Mouse (Mus musculus): ENCODE measurements around the gene Rftn2. TPM values are rescaled to one million over a fixed set of nuclear protein-coding genes. Genes with fewer than 3 reads are reported as not detected.
A peak's percentile ranks its signal among the peaks of the same experiment; 100 is the strongest.

Rftn2 gene
- polyA plus RNA-seq, 1 experiment from 2014 or later, result 15.5 TPM

DNA sequence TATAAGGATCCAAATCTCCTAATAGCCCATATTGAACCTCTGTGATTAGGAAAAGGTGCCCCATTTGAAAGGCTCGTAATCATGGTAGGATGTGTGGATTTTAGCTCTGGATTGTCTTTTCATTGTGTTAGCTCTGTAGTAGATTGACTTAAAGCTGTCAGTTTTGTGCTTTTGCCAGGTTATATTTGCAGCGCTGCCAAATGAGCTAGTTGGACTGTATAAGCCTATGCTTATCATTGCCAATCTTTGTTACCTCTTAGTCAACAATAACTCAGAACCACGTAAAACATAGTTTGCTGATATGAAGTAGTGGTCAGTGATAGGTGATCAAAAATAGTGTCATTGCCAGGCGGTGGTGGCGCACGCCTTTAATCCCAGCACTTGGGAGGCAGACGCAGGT is 81.0 kb downstream of the Rftn2 start:
- ATAC-seq, result no peak
- WGBS, result 94% methylated on average over 7 of the region's 7 CpGs
- Histone ChIP-seq H3K4me2 (ENCODE audit: low read length) (no peak overlapping the region), H3K36me3 (ENCODE audit: control insufficient read depth, insufficient read depth, low read length) (peaks cover 17% of the 10 kb centered on the region), H3K4me1 (ENCODE audit: control insufficient read depth, insufficient read depth, low read depth, low read length) (no peaks in the 10 kb centered on the region), H3K27me3 (replicated peaks; ENCODE audit: control insufficient read depth, insufficient read depth, low read length) (no peaks in the 10 kb centered on the region), H3K4me3 (ENCODE audit: low read length) (no peak overlapping the region), H3K9me3 (ENCODE audit: control insufficient read depth, low read length) (no peaks in the 10 kb centered on the region), H3K27ac (ENCODE audit: low read depth, low read length) (no peak overlapping the region), H3K9ac (ENCODE audit: low read depth, low read length) (no peak overlapping the region)

DNA sequence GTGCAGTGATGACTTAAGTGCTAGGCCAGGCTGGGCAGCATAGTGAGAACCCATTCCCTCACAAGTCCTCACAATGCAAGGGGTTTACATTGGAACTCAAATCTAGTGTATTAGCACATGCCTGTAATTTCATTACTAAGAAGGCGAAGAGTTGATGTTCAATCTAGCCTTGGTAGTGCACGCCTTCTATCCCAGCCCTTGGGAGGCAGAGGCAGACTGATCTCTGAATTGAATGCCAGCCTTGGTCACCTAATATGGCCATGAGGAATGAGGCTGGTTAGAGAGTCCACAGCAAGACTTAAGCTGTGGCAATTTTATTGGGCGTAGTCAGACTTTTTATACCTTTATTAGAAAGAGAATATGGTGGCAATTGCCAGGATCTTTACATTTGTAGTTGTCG is 82.2 kb downstream of the Rftn2 start:
- H3K9ac ChIP-seq (ENCODE audit: low read depth, low read length), result no peak overlapping the region
- 98% methylated on average over 4 of the region's 4 CpGs for WGBS

DNA sequence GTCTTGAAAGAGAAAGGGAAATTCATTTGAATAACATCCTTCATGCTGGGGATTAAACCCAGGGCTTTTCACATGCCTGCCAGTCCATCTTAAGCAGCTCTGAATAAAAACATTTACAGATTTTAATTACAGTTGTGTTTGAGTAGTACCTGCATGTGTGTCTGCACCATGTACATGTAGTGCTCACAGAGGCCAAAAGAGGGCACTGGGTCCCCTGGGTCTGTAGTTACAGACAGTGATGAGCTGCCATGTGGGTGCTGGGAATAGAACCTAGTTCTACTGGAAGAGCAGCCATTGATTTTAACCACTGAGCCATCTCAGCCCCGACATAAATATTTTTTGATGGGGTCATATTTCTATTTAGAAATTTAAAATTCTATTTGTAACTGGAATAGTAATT is 90.7 kb downstream of the Rftn2 start:
- no peak overlapping the region for H3K4me3 ChIP-seq (ENCODE audit: low read length)
- no peaks in the 10 kb centered on the region for H3K36me3 ChIP-seq (ENCODE audit: control insufficient read depth, insufficient read depth, low read length)
- H3K4me1 ChIP-seq (ENCODE audit: control insufficient read depth, insufficient read depth, low read depth, low read length), result peaks cover 14% of the 10 kb centered on the region
- no peak overlapping the region for H3K27ac ChIP-seq (ENCODE audit: low read depth, low read length)
- H3K9ac ChIP-seq (ENCODE audit: low read depth, low read length), result no peak overlapping the region
- no peak for ATAC-seq
- H3K9me3 ChIP-seq (ENCODE audit: control insufficient read depth, low read length), result no peaks in the 10 kb centered on the region
- H3K4me2 ChIP-seq (ENCODE audit: low read length), result no peak overlapping the region
- WGBS, result 96% methylated on average over 1 of the region's 1 CpGs
- H3K27me3 ChIP-seq (replicated peaks; ENCODE audit: control insufficient read depth, insufficient read depth, low read length), result no peaks in the 10 kb centered on the region

More for the DNA sequence above, 82.2 kb downstream of the Rftn2 start:
- Histone ChIP-seq H3K4me2 (ENCODE audit: low read length) (no peak overlapping the region), H3K4me3 (ENCODE audit: low read length) (no peak overlapping the region), H3K9me3 (ENCODE audit: control insufficient read depth, low read length) (no peaks in the 10 kb centered on the region), H3K36me3 (ENCODE audit: control insufficient read depth, insufficient read depth, low read length) (peaks cover 10% of the 10 kb centered on the region), H3K27ac (ENCODE audit: low read depth, low read length) (no peak overlapping the region), H3K27me3 (replicated peaks; ENCODE audit: control insufficient read depth, insufficient read depth, low read length) (no peaks in the 10 kb centered on the region), H3K4me1 (ENCODE audit: control insufficient read depth, insufficient read depth, low read depth, low read length) (no peaks in the 10 kb centered on the region)
- no peak for ATAC-seq

DNA sequence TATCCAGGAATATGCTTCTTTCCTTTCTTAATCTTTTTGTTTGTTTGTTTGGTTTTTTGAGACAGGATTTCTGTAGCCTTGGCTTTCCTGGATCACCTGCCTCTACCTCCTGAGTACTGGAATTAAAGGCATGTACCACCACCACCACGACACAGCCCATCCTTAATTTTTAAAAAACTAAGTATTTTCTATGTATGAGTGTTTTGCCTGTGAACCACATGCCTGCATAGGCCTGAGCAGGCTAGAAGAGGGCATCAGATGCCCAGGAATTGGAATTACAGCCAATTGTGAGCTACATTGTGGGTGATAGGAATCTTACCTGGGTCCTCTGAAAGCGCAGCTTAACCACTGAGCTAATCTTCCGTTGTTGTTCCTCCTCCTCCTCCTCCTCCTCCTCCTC is 92.3 kb downstream of the Rftn2 start:
- Histone ChIP-seq H3K4me3 (ENCODE audit: low read length) (no peak overlapping the region), H3K36me3 (ENCODE audit: control insufficient read depth, insufficient read depth, low read length) (no peaks in the 10 kb centered on the region), H3K27ac (ENCODE audit: low read depth, low read length) (no peak overlapping the region), H3K4me2 (ENCODE audit: low read length) (no peak overlapping the region), H3K27me3 (replicated peaks; ENCODE audit: control insufficient read depth, insufficient read depth, low read length) (no peaks in the 10 kb centered on the region), H3K4me1 (ENCODE audit: control insufficient read depth, insufficient read depth, low read depth, low read length) (peaks cover 14% of the 10 kb centered on the region), H3K9ac (ENCODE audit: low read depth, low read length) (no peak overlapping the region), H3K9me3 (ENCODE audit: control insufficient read depth, low read length) (no peaks in the 10 kb centered on the region)
- 92% methylated on average over 3 of the region's 3 CpGs for WGBS
- no peak for ATAC-seq

DNA sequence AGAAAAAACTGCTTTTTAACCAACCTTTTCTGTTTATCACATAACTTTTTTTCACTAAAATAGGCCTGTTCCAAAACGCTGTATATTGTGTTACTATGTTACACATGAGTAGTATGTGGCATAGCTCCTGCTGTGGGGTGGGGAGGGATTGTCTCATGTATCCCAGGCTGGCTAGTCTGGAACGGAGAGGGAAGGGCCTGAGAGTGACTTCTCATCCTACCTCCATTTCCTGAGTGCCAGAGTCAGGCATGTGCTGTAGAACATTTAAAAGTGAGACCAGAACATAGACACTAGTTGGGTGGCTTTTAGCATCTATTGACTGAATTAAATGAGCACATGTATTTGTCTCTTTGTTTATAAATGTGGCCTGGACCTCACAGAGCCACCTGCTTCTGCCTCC is 93.4 kb downstream of the Rftn2 start:
- Histone ChIP-seq H3K4me3 (ENCODE audit: low read length) (no peak overlapping the region), H3K4me2 (ENCODE audit: low read length) (no peak overlapping the region), H3K9me3 (ENCODE audit: control insufficient read depth, low read length) (no peaks in the 10 kb centered on the region), H3K36me3 (ENCODE audit: control insufficient read depth, insufficient read depth, low read length) (no peaks in the 10 kb centered on the region), H3K9ac (ENCODE audit: low read depth, low read length) (no peak overlapping the region), H3K27me3 (replicated peaks; ENCODE audit: control insufficient read depth, insufficient read depth, low read length) (no peaks in the 10 kb centered on the region), H3K4me1 (ENCODE audit: control insufficient read depth, insufficient read depth, low read depth, low read length) (peaks cover 14% of the 10 kb centered on the region), H3K27ac (ENCODE audit: low read depth, low read length) (no peak overlapping the region)
- ATAC-seq, result no peak
- 69% methylated on average over 2 of the region's 2 CpGs for WGBS

DNA sequence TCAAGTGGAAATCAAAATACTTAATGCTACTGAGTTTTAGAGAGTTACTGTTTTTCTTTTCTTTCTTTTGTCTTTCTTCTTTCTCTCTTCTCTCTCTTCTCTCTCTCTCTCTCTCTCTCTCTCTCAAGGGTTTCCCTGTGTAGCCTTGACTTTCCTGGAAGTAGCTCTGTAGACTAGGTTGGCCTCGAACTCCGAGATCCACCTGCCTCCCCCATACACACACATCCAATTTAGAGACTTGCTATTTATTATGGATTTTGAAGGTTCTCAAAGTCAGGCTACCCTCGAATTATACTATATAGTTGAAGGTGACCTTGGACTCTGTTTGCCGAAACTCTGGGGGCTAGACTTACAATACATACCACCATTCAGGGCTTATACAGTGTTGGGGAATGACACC is 94.3 kb downstream of the Rftn2 start:
- Histone ChIP-seq H3K4me2 (ENCODE audit: low read length) (peak overlapping the region; percentile 65), H3K27ac (ENCODE audit: low read depth, low read length) (no peak overlapping the region), H3K4me3 (ENCODE audit: low read length) (peak overlapping the region; percentile 100), H3K9ac (ENCODE audit: low read depth, low read length) (peak overlapping the region; percentile 100; the same call in 1 of the 2 replicates), H3K4me1 (ENCODE audit: control insufficient read depth, insufficient read depth, low read depth, low read length) (peaks cover 14% of the 10 kb centered on the region), H3K27me3 (replicated peaks; ENCODE audit: control insufficient read depth, insufficient read depth, low read length) (no peaks in the 10 kb centered on the region), H3K36me3 (ENCODE audit: control insufficient read depth, insufficient read depth, low read length) (no peaks in the 10 kb centered on the region), H3K9me3 (ENCODE audit: control insufficient read depth, low read length) (no peaks in the 10 kb centered on the region)
- no peak for ATAC-seq
- WGBS, result 86% methylated on average over 4 of the region's 4 CpGs

DNA sequence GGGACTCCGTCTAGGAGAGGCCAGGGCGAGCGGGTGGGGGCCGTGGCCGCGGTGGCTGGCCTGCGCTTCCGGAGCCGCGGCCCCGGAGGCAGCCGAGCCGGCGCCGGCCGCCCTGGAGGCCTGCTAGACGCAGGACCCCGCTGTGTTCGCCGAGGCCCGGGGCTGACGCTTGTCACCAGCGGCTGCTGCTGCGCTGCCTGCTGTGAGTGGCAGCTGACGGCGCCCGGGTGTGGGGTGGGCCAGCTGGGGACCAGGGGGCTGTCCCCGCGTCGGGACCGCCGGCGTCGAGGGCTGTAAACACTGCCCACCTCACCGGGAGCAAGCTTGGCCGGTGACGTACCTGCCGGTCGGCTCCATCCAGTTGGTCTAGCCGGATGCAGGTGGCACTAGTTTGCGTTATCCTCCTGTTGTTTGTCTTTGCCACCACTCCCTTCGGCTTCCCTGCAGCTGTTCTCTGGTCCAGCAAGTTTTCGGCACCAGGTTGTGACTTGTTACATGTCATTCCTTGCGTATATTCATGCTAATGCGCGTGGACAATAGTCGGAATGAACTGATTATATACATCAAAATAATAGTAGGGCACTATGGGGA is 95.1 kb downstream of the Rftn2 start:
- H3K9ac ChIP-seq (ENCODE audit: low read depth, low read length), result peak overlapping the region; percentile 100
- peak overlapping the region; percentile 100 for H3K4me3 ChIP-seq (ENCODE audit: low read length)
- H3K36me3 ChIP-seq (ENCODE audit: control insufficient read depth, insufficient read depth, low read length), result no peaks in the 10 kb centered on the region
- H3K4me1 ChIP-seq (ENCODE audit: control insufficient read depth, insufficient read depth, low read depth, low read length), result peaks cover 14% of the 10 kb centered on the region
- H3K27me3 ChIP-seq (replicated peaks; ENCODE audit: control insufficient read depth, insufficient read depth, low read length), result no peaks in the 10 kb centered on the region
- ATAC-seq, result no peak; the same call in none of the 2 replicates
- peak overlapping the region; percentile 65 for H3K4me2 ChIP-seq (ENCODE audit: low read length)
- H3K9me3 ChIP-seq (ENCODE audit: control insufficient read depth, low read length), result no peaks in the 10 kb centered on the region
- 0% methylated on average over 25 of the region's 47 CpGs for WGBS
- H3K27ac ChIP-seq (ENCODE audit: low read depth, low read length), result peak overlapping the region; percentile 98

DNA sequence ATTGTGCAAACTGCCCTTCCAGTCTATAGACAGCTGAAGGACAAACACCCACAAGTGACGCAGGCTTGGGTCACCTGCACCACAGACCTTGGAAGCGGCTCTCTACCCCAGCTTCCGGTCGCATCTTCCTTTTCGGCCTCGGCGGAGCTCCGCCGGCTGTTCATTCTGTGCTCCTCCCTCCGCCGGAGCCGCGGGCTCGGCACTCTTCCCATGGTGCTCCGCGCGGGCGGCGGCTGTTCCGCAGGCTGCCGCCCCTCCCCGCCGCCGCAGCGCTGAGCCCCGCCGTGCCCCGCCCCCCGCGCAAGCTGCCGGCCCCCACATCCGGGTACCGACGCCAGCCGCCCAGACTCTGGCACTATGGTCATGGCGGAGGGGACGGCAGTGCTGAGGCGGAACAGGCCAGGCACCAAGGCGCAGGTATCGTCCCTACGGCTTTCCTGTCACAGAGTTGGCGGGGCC is 95.6 kb downstream of the Rftn2 start, which contains the start of gene Mob4:
TSS of gene Mob4 (plus strand) at position 289 of the 459 bp plus-strand sequence.
- peak; percentile 98 for ATAC-seq
- Histone ChIP-seq H3K9me3 (ENCODE audit: control insufficient read depth, low read length) (no peaks in the 10 kb centered on the region), H3K4me1 (ENCODE audit: control insufficient read depth, insufficient read depth, low read depth, low read length) (peaks cover 14% of the 10 kb centered on the region), H3K27me3 (replicated peaks; ENCODE audit: control insufficient read depth, insufficient read depth, low read length) (no peaks in the 10 kb centered on the region), H3K4me3 (ENCODE audit: low read length) (peak within 1 kb of the TSS; percentile 100), H3K9ac (ENCODE audit: low read depth, low read length) (peak within 1 kb of the TSS; percentile 100), H3K27ac (ENCODE audit: low read depth, low read length) (peak within 1 kb of the TSS; percentile 98), H3K4me2 (ENCODE audit: low read length) (peak within 1 kb of the TSS; percentile 65), H3K36me3 (ENCODE audit: control insufficient read depth, insufficient read depth, low read length) (no peaks in the 10 kb centered on the region)
- WGBS, result under 1% methylated on average over 36 of the region's 42 CpGs

DNA sequence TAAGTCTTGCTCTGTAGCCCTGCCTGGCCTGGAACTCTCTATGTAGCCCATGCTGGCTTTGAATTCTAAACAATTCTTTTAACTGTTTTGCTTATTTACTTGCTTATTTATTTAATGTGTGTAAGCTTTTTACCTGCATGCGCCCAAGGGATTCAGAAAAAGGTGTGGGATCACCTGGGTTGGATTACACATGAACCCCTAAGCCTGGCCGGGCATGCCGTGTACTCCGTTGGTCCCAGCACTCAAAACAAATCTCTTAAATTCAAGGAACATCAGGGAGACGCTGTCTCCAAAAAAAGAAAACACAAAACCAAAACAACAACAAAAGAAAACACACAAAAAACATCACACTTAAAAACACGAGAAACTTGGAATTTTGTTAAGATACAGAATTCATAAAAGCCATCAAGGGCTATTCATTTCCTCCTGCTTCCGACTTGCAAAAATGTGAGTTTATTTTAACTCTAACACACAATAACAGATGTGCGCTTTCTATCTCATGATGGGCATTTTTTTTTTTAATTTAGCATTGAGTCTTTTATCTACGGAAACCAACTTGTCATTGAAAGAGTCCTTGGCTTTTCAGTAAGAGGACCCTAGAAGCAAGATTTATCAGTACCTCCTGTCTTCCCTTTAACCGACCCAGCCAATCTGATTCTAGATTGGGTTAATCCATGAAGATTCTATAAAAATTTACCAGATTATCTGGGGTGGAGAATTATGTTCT is 96.2 kb downstream of the Rftn2 start:
- Histone ChIP-seq H3K36me3 (ENCODE audit: control insufficient read depth, insufficient read depth, low read length) (no peaks in the 10 kb centered on the region), H3K4me1 (ENCODE audit: control insufficient read depth, insufficient read depth, low read depth, low read length) (peaks cover 14% of the 10 kb centered on the region), H3K4me2 (ENCODE audit: low read length) (peak overlapping the region; percentile 65), H3K9me3 (ENCODE audit: control insufficient read depth, low read length) (no peaks in the 10 kb centered on the region), H3K9ac (ENCODE audit: low read depth, low read length) (peak overlapping the region; percentile 100), H3K27me3 (replicated peaks; ENCODE audit: control insufficient read depth, insufficient read depth, low read length) (no peaks in the 10 kb centered on the region), H3K27ac (ENCODE audit: low read depth, low read length) (peak overlapping the region; percentile 98), H3K4me3 (ENCODE audit: low read length) (peak overlapping the region; percentile 100)
- WGBS, result 68% methylated on average over 10 of the region's 10 CpGs
- no peak for ATAC-seq

All from hindbrain, embryonic 16.5 days (tissue).